Mouse (Mus musculus) kidney, adult 18-20 months (tissue): ENCODE data around the gene Rnf32.
A peak's percentile ranks its signal among the peaks of the same experiment; 100 is the strongest.

Experiments
- DNase-seq: peaks from one replicate; pipeline ENCODE4 v3.0.0; 2021

The Rnf32 gene

GRCm38 (mm10) chr5:29195570-29196263, at the start of gene Rnf32:
Gene Rnf32, plus strand, starts transcription at chr5:29195992.
- peak; percentile 77 for DNase-seq

- no peak for DNase-seq
These were observed 45.6 kb upstream of the Rnf32 start for GRCm38 (mm10) chr5:29150146-29150545.

GRCm38 (mm10) chr5:29159849-29160248, 35.9 kb upstream of the Rnf32 start:
- DNase-seq, result no peak

- no peak for DNase-seq
These were observed 28.8 kb upstream of the Rnf32 start for GRCm38 (mm10) chr5:29166947-29167346.

- peak; percentile 40 for DNase-seq
These were observed 25.6 kb upstream of the Rnf32 start for GRCm38 (mm10) chr5:29170193-29170592.

- no peak for DNase-seq
These were observed 24.6 kb upstream of the Rnf32 start for GRCm38 (mm10) chr5:29171165-29171564.

GRCm38 (mm10) chr5:29186798-29187197, 9.0 kb upstream of the Rnf32 start:
- no peak for DNase-seq

GRCm38 (mm10) chr5:29195231-29195569, 592 bp upstream of the Rnf32 start:
- no peak for DNase-seq

GRCm38 (mm10) chr5:29196264-29196658, 469 bp downstream of the Rnf32 start:
- no peak for DNase-seq

GRCm38 (mm10) chr5:29197187-29197586, 1.4 kb downstream of the Rnf32 start:
- no peak for DNase-seq

GRCm38 (mm10) chr5:29198960-29199488, 3.2 kb downstream of the Rnf32 start:
- DNase-seq, result no peak

- DNase-seq, result no peak
These were observed 4.1 kb downstream of the Rnf32 start for GRCm38 (mm10) chr5:29199868-29200267.

GRCm38 (mm10) chr5:29205690-29206089, 9.9 kb downstream of the Rnf32 start:
- DNase-seq, result no peak

- DNase-seq, result no peak
These were observed 16.3 kb downstream of the Rnf32 start for GRCm38 (mm10) chr5:29211980-29212555.

- DNase-seq, result no peak
These were observed 22.2 kb downstream of the Rnf32 start for GRCm38 (mm10) chr5:29217997-29218396.

GRCm38 (mm10) chr5:29224089-29224488, 28.3 kb downstream of the Rnf32 start:
- DNase-seq, result no peak

- no peak for DNase-seq
These were observed 34.7 kb downstream of the Rnf32 start for GRCm38 (mm10) chr5:29230481-29230880.

GRCm38 (mm10) chr5:29238379-29238778, 42.6 kb downstream of the Rnf32 start:
- DNase-seq, result no peak

- no peak for DNase-seq
These were observed 49.0 kb downstream of the Rnf32 start for GRCm38 (mm10) chr5:29244769-29245168.

GRCm38 (mm10) chr5:29250795-29251495, 55.2 kb downstream of the Rnf32 start:
- DNase-seq, result no peak

- no peak for DNase-seq
These were observed 55.7 kb downstream of the Rnf32 start for GRCm38 (mm10) chr5:29251496-29251873.

- DNase-seq, result no peak
These were observed 58.1 kb downstream of the Rnf32 start for GRCm38 (mm10) chr5:29253876-29254275.

- no peak for DNase-seq
These were observed 75.1 kb downstream of the Rnf32 start for GRCm38 (mm10) chr5:29270879-29271278.

- DNase-seq, result no peak
These were observed 77.6 kb downstream of the Rnf32 start for GRCm38 (mm10) chr5:29273426-29273825.
